Mouse (Mus musculus) CD8-positive naive resting alpha-beta T cell, adult 57 days (primary cell): Measurements from ENCODE around the gene Olfr1352. TPM values are rescaled to one million over a fixed set of nuclear protein-coding genes. Genes with fewer than 3 reads are reported as not detected.

Source experiments
- total RNA-seq: library from RNA; stranded (reverse); gene quantifications from one replicate; pipeline ENCODE4 v1.2.4, GENCODE M21; 2023

Olfr1352 gene
- total RNA-seq = not detected

GRCm38 (mm10) chr10:78980750-78981149 is at the start of gene Olfr1352:
Gene Olfr1352, plus strand, starts transcription at chr10:78981050.

GRCm38 (mm10) chr10:78950336-78950735 is 30.5 kb upstream of the Olfr1352 start, which contains the start of gene Olfr8:
Gene Olfr8, plus strand, starts transcription at chr10:78950636.

GRCm38 (mm10) chr10:78963009-78963408 is 17.8 kb upstream of the Olfr1352 start, which contains the start of gene Olfr1353:
Gene Olfr1353, plus strand, starts transcription at chr10:78963309.

GRCm38 (mm10) chr10:79012172-79012571 is 31.3 kb downstream of the Olfr1352 start, which contains the start of gene Olfr1351:
Gene Olfr1351, plus strand, starts transcription at chr10:79012472.

GRCm38 (mm10) chr10:79028441-79028840 is 47.6 kb downstream of the Olfr1352 start, which contains the start of gene Olfr57:
Gene Olfr57, plus strand, starts transcription at chr10:79028741.

Other genes with a start within 250 kb of the Olfr1352 start
- gene Ccdc105, start 228.0 kb upstream of the Olfr1352 start, total RNA-seq = not detected
- not detected for gene Slc1a6, start 200.6 kb upstream of the Olfr1352 start, total RNA-seq
- gene Olfr1356, start 128.9 kb upstream of the Olfr1352 start, total RNA-seq = not detected
- gene Olfr1355, start 105.5 kb upstream of the Olfr1352 start, total RNA-seq = not detected
- not detected for gene Olfr1354, start 67.9 kb upstream of the Olfr1352 start, total RNA-seq
- gene Olfr8, start 30.4 kb upstream of the Olfr1352 start, total RNA-seq = not detected
- gene Olfr1353, start 17.7 kb upstream of the Olfr1352 start, total RNA-seq = not detected
- not detected for gene Olfr1351, start 31.4 kb downstream of the Olfr1352 start, total RNA-seq
- gene Olfr57, start 47.7 kb downstream of the Olfr1352 start, total RNA-seq = not detected
- gene 2610008E11Rik, start 116.5 kb downstream of the Olfr1352 start, total RNA-seq = 18.5 TPM
- not detected for gene Vmn2r80, start 167.7 kb downstream of the Olfr1352 start, total RNA-seq